ENCODE assay signal across 8 mouse cellular contexts in genomic region chr11:99123977-99124634, GRCm38 (mm10). TPM values are rescaled to one million over a fixed set of nuclear protein-coding genes. Genes with fewer than 3 reads are reported as not detected.
A peak's percentile ranks its signal among the peaks of the same experiment; 100 is the strongest.
DNase-seq lines count a peak whose midpoint lies in the region; ATAC-seq and TF ChIP-seq lines count a peak whose summit lies in the region.

No protein-coding gene starts in this region.

- H3K4me3 ChIP-seq in forebrain, embryonic 10.5 days: no peak overlapping the region
- H3K4me3 ChIP-seq in forebrain, embryonic 16.5 days (replicated peaks; ENCODE audit: low read length): no peak overlapping the region
- no peak overlapping the region for H3K4me3 ChIP-seq in thymus, adult 2 months (ENCODE audit: control insufficient read depth, insufficient read depth, low read length)
- H3K4me3 ChIP-seq in embryonic facial prominence, embryonic 13.5 days: no peak overlapping the region

- peaks cover 69% of the 10 kb centered on the region for H3K4me1 ChIP-seq in forebrain, embryonic 10.5 days
- H3K4me1 ChIP-seq in forebrain, embryonic 16.5 days (replicated peaks; ENCODE audit: control insufficient read depth, insufficient read depth, low read length): peaks cover 7% of the 10 kb centered on the region
- peaks cover 38% of the 10 kb centered on the region for H3K4me1 ChIP-seq in thymus, adult 2 months (replicated peaks; ENCODE audit: control insufficient read depth, insufficient read depth, low read length)
- peaks cover 81% of the 10 kb centered on the region for H3K4me1 ChIP-seq in embryonic facial prominence, embryonic 13.5 days

- no peak for ATAC-seq in forebrain, embryonic 16.5 days
- no peak for ATAC-seq in embryonic facial prominence, embryonic 13.5 days (ENCODE audit: insufficient number of reproducible peaks, insufficient read depth, low FRiP score, low TSS enrichment, low read depth)
- no peak for ATAC-seq in frontal cortex, adult (ENCODE audit: low TSS enrichment)

- H3K27ac ChIP-seq in forebrain, embryonic 10.5 days: peak overlapping the region; percentile 65; the same call in 1 of the 2 replicates
- no peak overlapping the region for H3K27ac ChIP-seq in forebrain, embryonic 16.5 days (ENCODE audit: low read length)
- no peak overlapping the region for H3K27ac ChIP-seq in thymus, adult 2 months (ENCODE audit: control insufficient read depth, insufficient read depth, low read length)
- peak overlapping the region; percentile 93 for H3K27ac ChIP-seq in embryonic facial prominence, embryonic 13.5 days

- TF ChIP-seq CTCF in thymus, adult 2 months (IDR thresholded peaks at IDR 0.05; ENCODE audit: borderline replicate concordance, control insufficient read depth, extremely low read depth, insufficient read depth, low read length, poor library complexity): no peak

- no peaks in the 10 kb centered on the region for H3K36me3 ChIP-seq in forebrain, embryonic 10.5 days (replicated peaks)
- H3K36me3 ChIP-seq in forebrain, embryonic 16.5 days (ENCODE audit: control insufficient read depth, insufficient read depth): no peaks in the 10 kb centered on the region
- no peaks in the 10 kb centered on the region for H3K36me3 ChIP-seq in thymus, adult 2 months (ENCODE audit: control insufficient read depth, insufficient read depth, low read length)
- no peaks in the 10 kb centered on the region for H3K36me3 ChIP-seq in embryonic facial prominence, embryonic 13.5 days

- no peaks in the 10 kb centered on the region for H3K27me3 ChIP-seq in forebrain, embryonic 10.5 days (ENCODE audit: poor library complexity, severe bottlenecking)
- H3K27me3 ChIP-seq in forebrain, embryonic 16.5 days (replicated peaks; ENCODE audit: control insufficient read depth, insufficient read depth, low read length): no peaks in the 10 kb centered on the region
- H3K27me3 ChIP-seq in thymus, adult 2 months (ENCODE audit: control insufficient read depth, insufficient read depth, low read length): no peaks in the 10 kb centered on the region
- H3K27me3 ChIP-seq in embryonic facial prominence, embryonic 13.5 days: no peaks in the 10 kb centered on the region

- no peaks in the 10 kb centered on the region for H3K9me3 ChIP-seq in forebrain, embryonic 10.5 days
- H3K9me3 ChIP-seq in forebrain, embryonic 16.5 days (ENCODE audit: control insufficient read depth, low read length): no peaks in the 10 kb centered on the region
- H3K9me3 ChIP-seq in embryonic facial prominence, embryonic 13.5 days: no peaks in the 10 kb centered on the region

- no peak overlapping the region for H3K9ac ChIP-seq in forebrain, embryonic 16.5 days (replicated peaks; ENCODE audit: low read depth, low read length)
- 0 out of 2 replicates have a peak overlapping the region, but pooled peaks have one; percentile 2 for H3K9ac ChIP-seq in embryonic facial prominence, embryonic 13.5 days

- WGBS in forebrain, embryonic 10.5 days: 40% methylated on average over 15 of the region's 15 CpGs
- WGBS in forebrain, embryonic 16.5 days: 39% methylated on average over 15 of the region's 15 CpGs
- 24% methylated on average over 15 of the region's 15 CpGs for WGBS in thymus, adult 2 months
- WGBS in embryonic facial prominence, embryonic 13.5 days: 42% methylated on average over 15 of the region's 15 CpGs

- DNase-seq in forebrain, embryonic 10.5 days (ENCODE audit: extremely low spot score, low spot score): peak; percentile 59
- peak; percentile 72 for DNase-seq in thymus, adult 2 months
- no peak for DNase-seq in thymus, adult 18-20 months
- peak; percentile 79 for DNase-seq in kidney, adult 9 months
- peak; percentile 75 for DNase-seq in lung, postnatal 25 days (ENCODE audit: low spot score)

- no peak for TF ChIP-seq POLR2A in thymus, adult 2 months (IDR thresholded peaks at IDR 0.05; ENCODE audit: control insufficient read depth, extremely low read depth, insufficient read depth, low read length, poor library complexity)

- H3K4me2 ChIP-seq in forebrain, embryonic 16.5 days (ENCODE audit: low read length): no peak overlapping the region
- peak overlapping the region; percentile 37 for H3K4me2 ChIP-seq in embryonic facial prominence, embryonic 13.5 days

RNA-seq across cellular contexts. Expression of gene Ccr7, which starts 30.8 kb away (rescaled TPM):
- polyA plus RNA-seq in forebrain, embryonic 10.5 days (2016; fragmentation: Nextera tagmentation; extraction: Ambion mirVana): 0.25 and 0.30 TPM in 2 replicates
- 0.16 TPM in 1 of 2 replicates, not detected in the other for polyA plus RNA-seq in forebrain, embryonic 16.5 days (2015; fragmentation: Nextera tagmentation; extraction: Ambion mirVana)
- 202 and 240 TPM in 2 replicates for polyA plus RNA-seq in thymus, adult 2 months (2012; rRNA removed)
- polyA plus RNA-seq in embryonic facial prominence, embryonic 13.5 days (2015; fragmentation: Nextera tagmentation; extraction: Ambion mirVana): 0.30 and 0.69 TPM in 2 replicates

RNA-seq across cellular contexts. Expression of gene Tns4, which starts 35.0 kb away (rescaled TPM):
- 0.49 and 0.81 TPM in 2 replicates for polyA plus RNA-seq in forebrain, embryonic 10.5 days (2016; fragmentation: Nextera tagmentation; extraction: Ambion mirVana)
- not detected in 2 replicates for polyA plus RNA-seq in forebrain, embryonic 16.5 days (2015; fragmentation: Nextera tagmentation; extraction: Ambion mirVana)
- 5.2 and 7.5 TPM in 2 replicates for polyA plus RNA-seq in thymus, adult 2 months (2012; rRNA removed)
- 0.53 and 0.73 TPM in 2 replicates for polyA plus RNA-seq in embryonic facial prominence, embryonic 13.5 days (2015; fragmentation: Nextera tagmentation; extraction: Ambion mirVana)

Comparison
In these comparisons a context has a peak if more than half of its experiments do, and no peak if none do; other contexts are left out.
1. DNase-seq: peak in forebrain, embryonic 10.5 days (single experiment), thymus, adult 2 months (single experiment), kidney, adult 9 months (single experiment) and lung, postnatal 25 days (single experiment); none in thymus, adult 18-20 months (0 of 2).
2. H3K27ac ChIP-seq: peak in forebrain, embryonic 10.5 days (single experiment) and embryonic facial prominence, embryonic 13.5 days (single experiment); none in forebrain, embryonic 16.5 days (single experiment) and thymus, adult 2 months (single experiment).
3. RNA of gene Ccr7, which starts 30.8 kb away (polyA plus RNA-seq): 202 to 240 TPM in thymus, adult 2 months; 0.25 to 0.30 TPM in forebrain, embryonic 10.5 days, 0.30 to 0.69 TPM in embryonic facial prominence, embryonic 13.5 days and 0.16 TPM in forebrain, embryonic 16.5 days; every median in the first group is over 100 times any median in the second.